Mouse (Mus musculus) adrenal gland, adult 10 weeks (tissue): ENCODE data around the gene Galntl6. TPM values are rescaled to one million over a fixed set of nuclear protein-coding genes. Genes with fewer than 3 reads are reported as not detected.

Experiments used
- polyA plus RNA-seq: library from polyadenylated mRNA; stranded (reverse); fragments of 350-450 nt; fragmentation: Illumina TruSeq; extraction: RNeasy Lipid Tissue Mini Kit (QIAGEN cat#74804); gene quantifications from one replicate; pipeline ENCODE4 v1.2.3, GENCODE M21; 2014; ENCODE audit warnings: low read depth, low replicate concordance

Galntl6 gene
- polyA plus RNA-seq: not detected

DNA sequence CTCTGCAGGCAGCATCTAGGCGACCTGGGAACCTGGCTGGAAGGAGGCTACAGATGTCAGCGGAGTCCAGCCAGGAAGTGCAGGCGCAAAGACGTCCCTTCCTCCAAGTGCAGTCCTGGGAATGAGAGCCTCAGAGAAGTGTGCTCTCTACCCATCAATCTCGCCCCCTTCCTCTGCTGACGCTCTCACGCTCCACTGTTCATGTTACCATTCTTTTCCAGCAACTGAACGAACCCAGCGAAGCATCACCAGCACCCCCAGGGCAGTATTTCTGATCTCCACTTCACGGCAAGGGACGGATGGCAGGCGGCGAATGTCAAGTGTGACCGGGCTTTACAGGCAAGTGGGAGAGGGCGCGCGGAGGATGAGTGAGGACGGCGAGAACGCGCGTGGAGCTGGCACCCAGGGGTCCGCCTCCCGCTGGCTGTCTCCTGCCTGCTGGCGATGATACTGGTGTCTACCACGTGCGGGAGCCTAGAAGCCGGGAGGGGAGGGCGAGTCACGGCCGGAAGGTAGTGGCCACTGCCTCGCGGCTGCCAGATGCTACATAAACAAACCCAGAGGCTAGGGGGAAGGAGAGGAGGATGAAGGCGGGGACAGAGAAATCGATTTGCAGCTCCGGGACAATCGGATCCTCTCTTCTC is at the start of gene Galntl6:
Galntl6 (minus strand) TSS at position 445 of the 644 bp plus-strand sequence.

DNA sequence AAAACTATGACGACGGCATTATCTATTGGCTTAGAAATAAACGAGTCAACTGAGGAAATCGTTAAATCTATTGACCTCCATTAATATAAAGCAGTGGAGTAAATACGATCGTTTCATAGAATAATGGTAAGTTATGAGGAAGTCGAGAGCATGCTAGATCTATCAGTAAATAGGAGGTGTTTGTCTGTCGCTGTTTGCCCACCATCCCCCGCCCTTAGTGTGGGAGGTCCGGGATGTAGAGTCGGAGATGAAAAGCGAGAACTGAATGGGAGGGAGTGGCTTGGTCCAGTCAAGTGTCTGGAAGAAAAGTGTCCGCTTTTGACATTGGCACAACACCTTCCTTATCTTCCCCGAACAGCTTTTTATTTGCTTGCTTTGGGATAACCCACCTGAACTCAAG is 763 bp downstream of the Galntl6 start, which contains the start of gene BC030500:
BC030500 (plus strand) TSS at position 79 of the 400 bp plus-strand sequence.

Other genes with a start within 250 kb of the Galntl6 start
- not detected for gene BC030500, start 885 bp downstream of the Galntl6 start, polyA plus RNA-seq